Mouse (Mus musculus) T-helper 2 cell (primary cell): Measurements from ENCODE around the gene Phf11a.
"Not testable (repeated sequence)": the region's sequence is repeated elsewhere in the genome, so short reads cannot be mapped to it uniquely, and the experiment has no call there.

ENCODE experiments used
- in situ Hi-C: fragments of 300-600 bp; cut with MboI, MseI; formaldehyde crosslinking; loops from one replicate; pipeline ENCODE4 v1.15.1; 2025; ENCODE audit warnings: high pct_unique_total_duplicates

Gene Phf11a

DNA sequence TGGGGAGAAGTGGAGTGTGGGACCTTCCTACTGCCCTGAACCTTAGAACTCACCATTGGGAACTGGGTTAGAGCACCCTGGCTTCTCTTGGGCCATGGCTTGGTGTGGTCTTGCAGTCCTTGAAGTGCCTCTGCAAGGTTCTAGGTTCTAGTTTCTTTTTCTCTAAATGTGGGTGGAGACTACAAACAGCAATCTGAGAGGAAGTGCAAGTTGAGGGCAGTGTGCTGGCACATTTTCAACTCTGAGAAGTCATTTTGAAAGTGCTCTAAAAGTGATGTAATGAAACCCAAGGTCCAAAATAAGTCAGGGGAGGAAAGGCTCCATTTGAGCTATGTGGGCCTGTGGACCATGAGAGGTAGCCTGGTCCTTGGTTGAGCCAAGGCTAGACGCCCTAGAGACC is at the start of gene Phf11a:
Gene Phf11a, minus strand, starts transcription at position 132 of the 400 bp plus-strand sequence.
- in situ Hi-C loops: not testable (repeated sequence)

DNA sequence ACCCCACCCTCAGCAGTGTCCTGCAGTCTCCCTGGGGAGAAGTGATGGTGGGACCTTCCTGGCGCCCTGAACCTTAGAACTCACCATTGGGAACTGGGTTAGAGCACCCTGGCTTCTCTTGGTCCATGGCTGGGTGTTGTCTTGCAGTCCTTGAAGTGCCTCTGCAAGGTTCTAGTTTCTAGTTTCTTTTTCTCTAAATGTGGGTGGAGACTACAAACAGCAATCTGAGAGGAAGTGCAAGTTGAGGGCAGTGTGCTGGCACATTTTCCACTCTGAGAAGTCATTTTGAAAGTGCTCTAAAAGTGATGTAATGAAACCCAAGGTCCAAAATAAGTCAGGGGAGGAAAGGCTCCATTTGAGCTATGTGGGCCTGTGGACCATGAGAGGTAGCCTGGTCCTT is 43.9 kb upstream of the Phf11a start, which contains the start of gene Phf11b:
Gene Phf11b, minus strand, starts transcription at position 163 of the 400 bp plus-strand sequence.
- in situ Hi-C loops: not testable (repeated sequence)

DNA sequence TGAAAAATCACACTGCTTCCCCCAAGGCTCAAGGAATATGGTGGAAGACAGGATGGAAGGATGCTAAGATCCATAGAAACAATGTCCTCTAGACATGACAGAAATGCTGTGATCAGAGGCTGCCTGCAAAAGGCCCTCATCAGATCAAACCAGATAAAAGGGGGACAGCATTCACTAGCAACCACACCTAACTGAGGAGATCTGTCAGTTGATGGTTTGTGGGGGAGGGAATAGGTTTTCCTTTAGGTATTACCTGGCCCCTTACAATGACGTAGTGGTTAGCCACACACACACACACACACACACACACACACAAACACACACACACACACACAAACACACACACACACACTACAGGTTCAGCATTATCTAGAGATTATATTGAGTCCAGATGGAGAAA is 42.2 kb upstream of the Phf11a start:
- in situ Hi-C loops: loop anchor here (5.0 to 10.0 kb wide), 2 partner anchors 82 to 215 kb away; no protein-coding TSS in a partner anchor

DNA sequence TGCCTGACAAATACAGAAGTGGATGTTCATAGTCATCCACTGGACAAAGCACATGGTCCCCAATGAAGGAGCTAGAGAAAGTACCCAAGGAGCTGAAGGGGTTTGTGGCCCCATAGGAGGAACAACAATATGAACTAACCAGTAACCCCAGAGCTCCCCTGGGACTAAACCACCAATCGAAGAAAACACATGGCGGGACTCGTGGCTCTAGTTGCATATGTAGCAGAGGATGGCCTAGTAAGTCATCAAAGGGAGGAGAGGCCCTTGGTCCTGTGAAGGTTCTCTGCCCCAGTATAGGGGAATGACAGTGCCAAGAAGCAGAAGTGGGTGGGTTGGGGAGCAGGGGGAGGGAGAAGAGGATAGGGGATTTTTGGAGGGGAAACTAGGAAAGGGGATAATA is 38.7 kb upstream of the Phf11a start:
- in situ Hi-C loops: loop anchor here (5.0 to 10.0 kb wide), 2 partner anchors 79 to 219 kb away; no protein-coding TSS in a partner anchor

DNA sequence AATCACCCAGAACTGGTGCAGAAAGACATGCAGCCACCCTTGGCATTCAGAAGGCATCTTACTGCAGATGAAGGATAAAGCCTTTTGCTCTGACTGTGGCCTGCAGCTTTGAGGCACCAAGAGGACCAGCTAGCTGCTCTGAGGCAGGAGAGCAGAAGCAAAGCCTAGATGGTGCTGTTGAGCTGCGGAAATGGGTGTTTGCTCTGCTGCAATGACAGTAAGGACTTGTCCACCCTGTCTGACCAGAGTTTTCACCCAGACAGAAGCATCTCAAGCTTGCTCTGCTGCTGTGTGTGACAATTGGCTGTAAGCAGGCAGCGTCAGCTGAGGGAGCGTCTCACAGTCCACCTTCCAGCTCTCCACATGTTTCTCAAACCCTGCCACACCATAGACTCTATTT is 33.2 kb upstream of the Phf11a start:
- in situ Hi-C loops: loop anchor here (10.0 kb wide), 1 partner anchor 224 kb away; no protein-coding TSS in a partner anchor

DNA sequence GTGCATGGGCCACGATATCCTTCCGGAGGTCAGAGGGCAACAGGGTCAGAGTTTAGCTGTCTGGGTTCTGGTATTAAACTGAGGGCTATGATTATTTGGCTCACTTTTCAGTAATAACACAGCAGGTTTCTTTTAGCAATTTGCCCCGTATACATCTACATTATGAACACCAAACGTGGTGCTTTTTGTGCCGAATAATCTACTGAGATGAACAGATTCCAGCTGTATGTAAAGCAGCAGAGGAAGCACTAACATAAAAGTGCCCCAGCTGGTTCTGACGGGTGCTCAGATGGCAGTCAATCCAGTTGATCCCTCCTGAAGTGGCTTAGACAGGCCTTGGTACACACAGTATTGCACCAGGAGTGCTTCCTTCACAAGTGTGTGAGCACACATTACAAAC is 22.6 kb upstream of the Phf11a start:
- in situ Hi-C loops: not testable (repeated sequence)

DNA sequence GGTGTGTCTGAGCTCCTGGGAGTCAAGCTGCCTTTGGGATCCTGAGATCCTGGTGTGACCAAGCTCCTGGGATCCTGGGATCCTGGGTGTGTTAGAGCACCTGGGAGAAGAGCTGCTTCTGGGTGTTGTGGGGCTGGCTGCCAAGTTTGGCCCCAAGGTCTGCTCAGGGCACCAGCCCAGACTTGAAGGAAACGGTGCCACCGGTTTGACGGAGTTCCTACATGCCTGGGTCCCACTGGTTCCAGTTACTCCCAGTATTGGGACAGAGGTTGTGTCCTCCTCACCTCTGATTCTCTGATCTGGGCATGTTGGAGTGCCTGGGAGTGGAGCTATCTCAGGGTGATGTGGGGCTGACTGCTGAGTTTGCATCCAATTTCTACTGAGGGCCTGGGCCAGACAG is 21.7 kb upstream of the Phf11a start:
- in situ Hi-C loops: not testable (repeated sequence)

DNA sequence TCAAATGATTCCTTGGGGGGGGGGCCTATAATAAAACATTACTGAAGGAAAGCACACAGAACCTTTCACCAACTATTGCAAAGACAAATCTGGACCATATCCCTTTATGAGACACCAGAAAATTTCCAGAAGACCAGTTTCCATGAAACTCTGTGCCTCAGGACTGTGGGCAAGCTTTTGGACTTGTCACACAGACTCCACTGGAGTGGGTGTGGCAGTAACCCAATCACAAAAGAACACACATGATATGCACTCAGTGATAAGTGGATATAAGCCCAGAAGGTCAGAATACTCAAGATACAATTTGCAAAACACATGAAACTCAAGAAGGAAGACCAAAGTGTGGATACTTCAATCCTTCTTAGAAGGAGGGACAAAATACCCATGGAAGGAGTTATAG is 5.6 kb downstream of the Phf11a start:
- in situ Hi-C loops: not testable (repeated sequence)

DNA sequence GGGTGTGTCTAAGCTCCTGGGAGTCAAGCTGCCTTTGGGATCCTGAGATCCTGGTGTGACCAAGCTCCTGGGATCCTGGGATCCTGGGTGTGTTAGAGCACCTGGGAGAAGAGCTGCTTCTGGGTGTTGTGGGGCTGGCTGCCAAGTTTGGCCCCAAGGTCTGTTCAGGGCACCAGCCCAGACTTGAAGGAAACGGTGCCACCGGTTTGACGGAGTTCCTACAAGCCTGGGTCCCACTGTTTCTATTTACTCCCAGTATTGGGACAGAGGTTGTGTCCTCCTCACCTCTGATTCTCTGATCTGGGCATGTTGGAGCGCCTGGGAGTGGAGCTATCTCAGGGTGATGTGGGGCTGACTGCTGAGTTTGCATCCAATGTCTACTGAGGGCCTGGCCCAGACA is 22.4 kb downstream of the Phf11a start:
- in situ Hi-C loops: not testable (repeated sequence)

DNA sequence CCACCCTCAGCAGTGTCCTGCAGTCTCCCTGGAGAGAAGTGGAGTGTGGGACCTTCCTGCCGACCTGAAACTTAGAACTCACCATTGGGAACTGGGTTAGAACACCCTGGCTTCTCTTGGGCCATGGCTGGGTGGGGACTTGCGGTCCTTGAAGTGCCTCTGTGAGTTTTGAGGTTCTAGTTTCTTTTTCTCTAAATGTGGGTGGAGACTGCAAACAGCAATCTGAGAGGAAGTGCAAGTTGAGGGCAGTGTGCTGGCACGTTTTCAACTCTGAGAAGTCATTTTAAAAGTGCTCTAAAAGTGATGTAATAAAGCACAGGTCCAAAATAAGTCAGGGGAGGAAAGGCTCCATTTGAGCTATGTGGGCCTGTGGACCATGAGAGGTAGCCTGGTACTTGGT is 37.3 kb downstream of the Phf11a start, which contains the start of gene Gm6904:
Gene Gm6904, minus strand, starts transcription at position 161 of the 400 bp plus-strand sequence.
- in situ Hi-C loops: no loop called here

DNA sequence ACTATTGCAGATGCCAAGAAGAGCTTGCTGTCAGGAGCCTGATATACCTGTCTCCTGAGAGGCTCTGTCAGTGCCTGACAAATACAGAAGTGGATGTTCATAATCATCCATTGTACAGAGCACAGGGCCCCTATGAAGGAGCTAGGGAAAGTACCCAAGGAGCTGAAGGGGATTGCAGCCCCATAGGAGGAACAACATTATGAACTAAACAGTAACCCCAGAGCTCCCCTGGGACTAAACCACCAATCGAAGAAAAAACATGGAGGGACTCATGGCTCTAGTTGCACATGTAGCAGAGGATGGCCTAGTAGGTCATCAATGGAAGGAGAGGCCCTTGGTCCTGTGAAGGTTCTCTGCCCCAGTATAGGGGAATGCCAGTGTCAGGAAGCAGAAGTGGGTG is 41.5 kb downstream of the Phf11a start:
- in situ Hi-C loops: loop anchor here (5.0 kb wide), 1 partner anchor 81 kb away; no protein-coding TSS in a partner anchor

DNA sequence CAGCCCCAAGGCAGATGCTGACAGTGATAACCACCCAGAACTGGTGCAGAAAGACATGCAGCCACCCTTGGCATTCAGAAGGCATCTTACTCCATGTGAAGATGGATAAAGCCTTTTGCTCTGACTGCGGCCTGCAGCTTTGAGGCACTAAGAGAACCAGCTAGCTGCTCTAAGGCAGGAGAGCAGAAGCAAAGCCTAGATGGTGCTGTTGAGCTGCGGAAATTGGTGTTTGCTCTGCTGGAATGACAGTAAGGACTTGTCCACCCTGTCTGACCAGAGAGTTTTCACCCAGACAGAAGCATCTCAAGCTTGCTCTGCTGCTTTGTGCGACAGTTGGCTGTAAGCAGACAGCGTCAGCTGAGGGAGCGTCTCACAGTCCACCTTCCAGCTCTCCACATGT is 47.0 kb downstream of the Phf11a start:
- in situ Hi-C loops: not testable (repeated sequence)

DNA sequence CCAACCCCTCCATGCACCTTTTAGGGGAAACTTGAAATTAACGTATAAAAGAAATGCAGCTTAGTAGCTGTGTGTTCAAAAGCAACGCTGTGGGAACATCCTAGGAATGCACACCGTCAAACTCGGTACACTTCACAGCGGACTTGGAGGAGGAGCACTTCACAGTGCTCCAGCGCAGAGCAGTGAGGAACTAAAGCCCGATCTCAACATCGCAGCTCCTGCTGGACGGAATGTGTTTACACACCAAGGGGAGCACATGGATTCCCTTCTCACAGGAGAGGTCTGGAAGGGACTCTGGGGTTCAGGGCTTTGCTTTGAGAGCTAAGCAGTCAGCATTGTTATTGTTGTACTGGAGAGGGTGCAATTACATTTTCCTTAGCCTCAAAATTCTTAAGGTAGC is 63.7 kb downstream of the Phf11a start:
- in situ Hi-C loops: no loop called here

DNA sequence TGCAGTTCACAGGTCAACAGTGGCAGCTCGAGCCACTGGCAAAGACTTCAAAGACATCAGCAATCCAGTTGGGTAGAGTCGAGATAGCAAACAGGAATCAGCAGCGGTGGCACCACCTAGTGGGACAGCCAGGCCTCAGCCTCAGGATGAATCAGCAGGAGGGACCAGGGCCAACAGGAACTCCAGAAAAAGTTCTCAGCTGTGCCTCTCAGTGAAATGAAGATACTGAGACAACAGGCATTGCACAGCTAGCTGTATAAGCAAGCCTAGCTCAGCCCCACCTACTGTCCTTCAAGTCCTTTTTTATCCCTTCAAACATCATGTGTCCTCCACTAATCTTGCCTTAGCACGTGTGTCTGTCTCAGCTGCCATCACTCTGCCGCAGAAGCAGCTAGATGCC is 65.3 kb downstream of the Phf11a start:
- in situ Hi-C loops: no loop called here

DNA sequence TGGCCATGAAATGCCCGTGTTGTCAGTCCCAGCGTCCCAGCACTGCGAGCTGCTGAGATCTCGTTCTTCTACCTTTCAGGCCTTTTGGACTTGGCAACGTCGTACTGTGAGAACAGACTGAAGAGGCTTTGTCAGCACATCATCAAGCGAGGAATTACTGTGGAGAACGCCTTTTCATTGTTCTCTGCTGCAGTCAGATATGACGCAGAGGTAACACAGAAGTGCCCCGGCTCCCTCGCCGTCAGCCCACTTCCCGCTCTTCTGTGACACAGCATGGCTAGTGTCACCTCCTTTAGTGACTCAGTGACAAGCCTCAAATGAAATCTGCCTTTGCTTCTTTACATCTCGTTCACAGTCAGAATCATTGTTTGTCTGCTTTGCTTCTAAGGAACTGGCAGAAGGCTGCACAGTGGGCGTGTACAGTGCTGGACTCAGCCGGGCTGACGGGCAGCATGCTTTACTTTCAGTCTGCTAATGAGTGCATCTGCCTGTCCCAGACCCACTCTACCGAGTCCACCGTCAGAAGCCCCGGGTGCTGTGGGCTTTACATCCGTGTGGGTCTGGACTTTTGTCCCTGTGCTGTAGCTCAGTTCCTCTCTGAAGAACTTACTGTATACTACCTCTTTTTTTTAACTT is 66.9 kb downstream of the Phf11a start:
- in situ Hi-C loops: no loop called here

DNA sequence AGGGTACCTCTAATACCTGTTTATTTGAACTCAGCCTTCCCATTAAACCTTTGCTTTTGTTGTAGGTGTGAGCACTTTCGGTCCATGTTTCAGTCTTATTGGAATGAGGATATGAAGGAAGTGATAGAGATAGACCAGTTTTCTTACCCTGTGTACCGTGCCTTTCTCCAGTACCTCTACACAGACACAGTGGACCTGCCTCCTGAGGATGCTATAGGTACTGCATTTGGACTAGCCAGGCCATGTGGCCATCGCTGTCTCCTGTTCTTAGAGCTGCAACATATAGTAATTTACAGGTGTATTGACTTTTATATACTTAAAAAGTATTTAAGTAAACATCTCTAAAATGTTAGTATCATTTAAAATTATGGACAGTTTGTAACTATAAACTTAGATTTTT is 67.5 kb downstream of the Phf11a start:
- in situ Hi-C loops: no loop called here
